Mouse (Mus musculus) MEL (cell line): Measurements from ENCODE around the gene Ccm2. TPM values are rescaled to one million over a fixed set of nuclear protein-coding genes. Genes with fewer than 3 reads are reported as not detected.

Experiments
- DNase-seq: peaks from one replicate; pipeline ENCODE4 v3.0.0; 2011; ENCODE audit warnings: low read depth, low spot score
- H3K27ac ChIP-seq: 2 replicates; pipeline ENCODE4 v1.5.1; 2012; ENCODE audit warnings: low read depth, mild to moderate bottlenecking, control low read depth, low read length, moderate library complexity; ENCODE audit not compliant: control insufficient read depth
- H3K27me3 ChIP-seq, 2 experiments: fragments of 150-350 bp in 1 of 2; sonication (generic) in 1 of 2; 2 replicates each; pipeline ENCODE4 v1.6.1; 2012; ENCODE audit warnings: low read length in 2 of 2, mild to moderate bottlenecking in 2 of 2, improper control_type of control experiment in 1 of 2, moderate library complexity in 1 of 2; ENCODE audit not compliant: insufficient read depth in 2 of 2, control insufficient read depth in 1 of 2
- H3K36me3 ChIP-seq, 2 experiments: 2 replicates each; pipeline ENCODE4 v1.6.1; 2012 to 2014; ENCODE audit warnings: low read length in 2 of 2, improper control_type of control experiment in 1 of 2, inconsistent platforms in 1 of 2, mild to moderate bottlenecking in 1 of 2; ENCODE audit not compliant: insufficient read depth in 2 of 2, control insufficient read depth in 1 of 2
- H3K4me1 ChIP-seq, 2 experiments: fragments of 150-350 bp in 1 of 2; sonication (generic) in 1 of 2; 2 replicates each; pipeline ENCODE4 v1.6.1; 2012; ENCODE audit warnings: low read length in 2 of 2, improper control_type of control experiment in 1 of 2, mild to moderate bottlenecking in 1 of 2; ENCODE audit not compliant: insufficient read depth in 2 of 2, control insufficient read depth in 1 of 2
- H3K4me3 ChIP-seq, 2 experiments: fragments of 150-350 bp in 1 of 2; sonication (generic) in 1 of 2; 2 replicates each; pipeline ENCODE4 v1.5.1; 2012; ENCODE audit warnings: low read depth in 2 of 2, low read length in 2 of 2, mild to moderate bottlenecking in 2 of 2, moderate library complexity in 2 of 2, control low read depth in 1 of 2, improper control_type of control experiment in 1 of 2; ENCODE audit not compliant: control insufficient read depth in 1 of 2, insufficient read depth in 1 of 2
- H3K79me2 ChIP-seq: 2 replicates; pipeline ENCODE4 v1.6.1; 2012; ENCODE audit warnings: mild to moderate bottlenecking, low read length, moderate library complexity; ENCODE audit not compliant: control insufficient read depth, poor library complexity, insufficient read depth
- H3K9ac ChIP-seq: 2 replicates; pipeline ENCODE4 v1.6.1; 2012; ENCODE audit warnings: low read depth, mild to moderate bottlenecking, control low read depth, low read length, moderate library complexity; ENCODE audit not compliant: control insufficient read depth, poor library complexity, severe bottlenecking
- H3K9me3 ChIP-seq: fragments of 150-350 bp; sonication (generic); replicated peaks from 2 replicates; pipeline ENCODE4 v1.6.1; 2012; ENCODE audit warnings: mild to moderate bottlenecking, low read length, improper control_type of control experiment, moderate library complexity; ENCODE audit not compliant: insufficient read depth
- BHLHE40 ChIP-seq: IDR thresholded peaks from 2 replicates; pipeline ENCODE4 v1.6.1; 2012; ENCODE audit warnings: low read depth, mild to moderate bottlenecking, inconsistent platforms, low read length, improper control_type of control experiment, borderline replicate concordance
- GABPA ChIP-seq: IDR thresholded peaks from 2 replicates; pipeline ENCODE4 v1.6.1; 2012; ENCODE audit warnings: low read depth, mild to moderate bottlenecking, inconsistent platforms, low read length, improper control_type of control experiment, moderate library complexity
- GATA1 ChIP-seq: IDR thresholded peaks from 2 replicates; pipeline ENCODE4 v1.6.1; 2011; ENCODE audit warnings: low read depth, low read length, improper control_type of control experiment
- KAT2A ChIP-seq: conservative IDR thresholded peaks from 2 replicates; pipeline ENCODE4 v1.6.1; 2012; ENCODE audit warnings: low read depth, low read length, improper control_type of control experiment, inconsistent platforms
- MAFK ChIP-seq: IDR thresholded peaks from 2 replicates; pipeline ENCODE4 v1.6.1; 2011; ENCODE audit warnings: low read depth, mild to moderate bottlenecking, low read length, improper control_type of control experiment, borderline replicate concordance
- MAX ChIP-seq: IDR thresholded peaks from 2 replicates; pipeline ENCODE4 v1.6.1; 2011; ENCODE audit warnings: low read length, improper control_type of control experiment
- MAZ ChIP-seq: IDR thresholded peaks from 2 replicates; pipeline ENCODE4 v1.6.1; 2012; ENCODE audit warnings: low read depth, mild to moderate bottlenecking, inconsistent platforms, low read length, improper control_type of control experiment
- MEF2A ChIP-seq: IDR thresholded peaks from 2 replicates; pipeline ENCODE4 v1.6.1; 2014; ENCODE audit warnings: low read depth, mild to moderate bottlenecking, inconsistent platforms, low read length, improper control_type of control experiment; ENCODE audit not compliant: poor library complexity, insufficient replicate concordance, severe bottlenecking; ENCODE audit errors: extremely low read depth
- POLR2A ChIP-seq, 2 experiments: IDR thresholded peaks; 2 replicates each; pipeline ENCODE4 v1.6.1; 2011 to 2012; ENCODE audit warnings: low read length in 2 of 2, mild to moderate bottlenecking in 2 of 2, control low read depth in 1 of 2, improper control_type of control experiment in 1 of 2, low read depth in 1 of 2, moderate library complexity in 1 of 2; ENCODE audit not compliant: control insufficient read depth in 1 of 2, insufficient read depth in 1 of 2, poor library complexity in 1 of 2
- POLR2AphosphoS2 ChIP-seq: IDR thresholded peaks from 2 replicates; pipeline ENCODE4 v1.6.1; 2011; ENCODE audit warnings: low read length, improper control_type of control experiment
- POLR2AphosphoS5 ChIP-seq: IDR thresholded peaks from 2 replicates; pipeline ENCODE4 v1.6.1; 2012; ENCODE audit warnings: low read depth, borderline replicate concordance, mild to moderate bottlenecking, inconsistent platforms, low read length, moderate library complexity, mixed read lengths
- SIN3A ChIP-seq: IDR thresholded peaks from 2 replicates; pipeline ENCODE4 v1.6.1; 2012; ENCODE audit warnings: low read length, improper control_type of control experiment, inconsistent platforms
- SMC3 ChIP-seq: IDR thresholded peaks from 2 replicates; pipeline ENCODE4 v1.6.1; 2011; ENCODE audit warnings: low read depth, low read length, improper control_type of control experiment
- TBP ChIP-seq: IDR thresholded peaks from 2 replicates; pipeline ENCODE4 v1.8.0; 2011; ENCODE audit warnings: low read depth, low read length, improper control_type of control experiment
- USF1 ChIP-seq: IDR thresholded peaks from 2 replicates; pipeline ENCODE4 v1.6.1; 2014; ENCODE audit warnings: low read depth, mild to moderate bottlenecking, inconsistent platforms, low read length, improper control_type of control experiment, moderate library complexity
- ZNF384 ChIP-seq: IDR thresholded peaks from 2 replicates; pipeline ENCODE4 v1.6.1; 2012; ENCODE audit warnings: low read depth, mild to moderate bottlenecking, inconsistent platforms, low read length, improper control_type of control experiment
- polyA plus RNA-seq, 2 experiments: library from polyadenylated mRNA; stranded (reverse) in 1 of 2; unstranded in 1 of 2; fragments of >175 nt in 1 of 2; fragments of >200 nt in 1 of 2; gene quantifications; 2 replicates each; pipeline versions ENCODE4 v1.2.1 to v1.2.4; 2012; ENCODE audit warnings: low replicate concordance in 2 of 2, low read depth in 1 of 2; ENCODE audit not compliant: insufficient read length in 2 of 2, insufficient read depth in 1 of 2, missing spikeins in 1 of 2
- total RNA-seq: library from RNA; depleted of rRNA; stranded (reverse); fragments of 300-350 nt; gene quantifications from 2 replicates; pipeline ENCODE4 v1.2.3, GENCODE M21; 2012

Gene Ccm2
- total and polyA plus RNA-seq, 3 experiments: 49.2 to 66.4 TPM; not detected in 1

DNA sequence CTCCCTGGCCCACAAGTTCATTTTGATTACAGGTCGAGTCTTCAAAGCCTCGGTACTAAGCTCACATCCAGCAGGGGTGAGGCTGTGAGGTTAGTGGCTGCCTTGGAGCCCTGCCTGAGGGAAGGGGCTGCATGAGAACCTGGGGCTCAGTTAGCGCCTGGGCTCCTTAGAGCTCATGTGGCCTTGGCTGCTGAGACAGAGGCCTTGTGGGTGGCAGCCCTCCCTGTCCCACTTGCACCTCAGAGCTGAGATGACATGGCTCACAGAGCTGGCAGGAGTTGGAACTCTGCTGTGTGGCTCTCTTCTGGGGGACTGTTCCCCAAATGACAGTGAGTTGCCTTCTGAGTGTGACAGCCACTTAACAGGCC, 22.7 kb downstream of the Ccm2 start:
- H3K27me3 ChIP-seq: no peaks in the 10 kb centered on the region
- no peak overlapping the region for H3K27ac ChIP-seq
- peaks cover 4 to 10% of the 10 kb centered on the region in 2 experiments for H3K4me1 ChIP-seq
- TF ChIP-seq MAFK (no peak), MEF2A (no peak)
- DNase-seq: no peak
- no peak overlapping the region for H3K4me3 ChIP-seq
- peaks cover 12 to 15% of the 10 kb centered on the region in 2 experiments for H3K36me3 ChIP-seq
- no peak overlapping the region for H3K9ac ChIP-seq
- H3K9me3 ChIP-seq: no peaks in the 10 kb centered on the region
- peaks cover 16% of the 10 kb centered on the region for H3K79me2 ChIP-seq

DNA sequence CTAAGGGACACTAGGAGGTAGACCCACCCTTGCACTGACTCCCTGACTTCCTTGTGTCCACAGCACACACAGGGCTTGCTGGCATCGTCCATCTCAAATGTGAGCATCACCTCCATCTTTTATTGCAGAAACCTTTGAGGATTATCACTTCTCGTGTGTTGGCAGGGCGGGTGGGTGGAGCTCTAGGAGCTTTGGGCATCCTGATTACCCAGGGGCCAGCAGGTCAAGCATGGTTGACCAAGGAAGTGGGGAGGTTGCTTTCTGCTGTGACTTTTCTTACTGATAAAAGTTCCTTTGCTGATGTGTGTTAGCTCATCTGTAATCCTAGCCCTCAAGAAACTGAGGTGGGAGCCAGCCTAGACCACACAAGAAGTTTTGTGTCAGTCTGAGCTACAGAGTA, 29.5 kb downstream of the Ccm2 start:
- DNase-seq: no peak
- Histone ChIP-seq H3K79me2 (peaks cover 3% of the 10 kb centered on the region; the same call in 1 of the 2 replicates), H3K9me3 (no peaks in the 10 kb centered on the region), H3K4me1 (no peaks in the 10 kb centered on the region), H3K36me3 (peaks cover 0 to 18% of the 10 kb centered on the region in 2 experiments; a peak in 2 of 4 replicates), H3K27ac (no peak overlapping the region), H3K9ac (no peak overlapping the region), H3K27me3 (no peaks in the 10 kb centered on the region), H3K4me3 (no peak overlapping the region)
- TF ChIP-seq BHLHE40 (no peak), POLR2A (IDR thresholded peaks at IDR 0.05; ENCODE audit: control insufficient read depth in 1 of 2, insufficient read depth in 1 of 2, low read depth in 1 of 2, low read length in 2 of 2, poor library complexity in 1 of 2) (no peak), MAZ (no peak), SMC3 (no peak), KAT2A (no peak), ZNF384 (no peak), GATA1 (no peak), POLR2AphosphoS5 (no peak), SIN3A (no peak), GABPA (no peak), MAFK (no peak), USF1 (no peak)

DNA sequence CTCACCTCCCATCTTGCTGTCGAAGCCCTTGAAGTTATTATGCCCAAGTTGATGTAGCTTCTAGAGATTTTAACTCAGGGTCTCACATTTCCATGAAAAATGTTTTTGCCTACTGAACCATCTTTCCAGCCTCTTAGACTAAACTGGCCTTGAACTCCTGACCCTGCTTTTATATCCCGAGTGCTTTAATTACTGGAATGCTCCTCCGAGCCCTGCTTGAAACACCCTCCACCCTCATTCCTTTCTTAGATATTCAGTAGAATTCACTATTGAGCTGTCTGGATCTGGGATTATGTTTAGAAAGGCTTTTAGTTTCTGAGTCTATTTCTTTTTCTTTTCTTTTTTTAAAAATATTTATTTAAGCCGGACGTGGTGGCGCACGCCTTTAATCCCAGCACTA, 32.7 kb downstream of the Ccm2 start:
- DNase-seq: no peak
- H3K4me1 ChIP-seq: no peaks in the 10 kb centered on the region
- no peaks in the 10 kb centered on the region for H3K27me3 ChIP-seq
- no peak overlapping the region for H3K27ac ChIP-seq
- peaks cover 3% of the 10 kb centered on the region; the same call in 1 of the 2 replicates for H3K79me2 ChIP-seq
- H3K9ac ChIP-seq: no peak overlapping the region
- H3K36me3 ChIP-seq: peaks cover 0 to 14% of the 10 kb centered on the region in 2 experiments; a peak in 2 of 4 replicates
- H3K9me3 ChIP-seq: no peaks in the 10 kb centered on the region
- H3K4me3 ChIP-seq: no peak overlapping the region
- TF ChIP-seq GABPA: no peak
- no peak for TF ChIP-seq POLR2A (IDR thresholded peaks at IDR 0.05; ENCODE audit: control insufficient read depth in 1 of 2, insufficient read depth in 1 of 2, low read depth in 1 of 2, low read length in 2 of 2, poor library complexity in 1 of 2)
- no peak for TF ChIP-seq TBP
- no peak for TF ChIP-seq MAX
- no peak for TF ChIP-seq MEF2A
- no peak for TF ChIP-seq GATA1
- no peak for TF ChIP-seq POLR2AphosphoS2
- TF ChIP-seq, all 39 proteins: peak for 0
